Mouse (Mus musculus) frontal cortex, adult (tissue): Measurements from ENCODE around the gene Shisa5.

Experiments used
- ATAC-seq: cut with Nextera tagmentation; 2 replicates; pipeline ENCODE4 v1.9.2; 2017; ENCODE audit warnings: mild to moderate bottlenecking, moderate library complexity, mixed read lengths; ENCODE audit not compliant: low TSS enrichment

The Shisa5 gene

GRCm38 (mm10) chr9:109038086-109038895 lies at the start of gene Shisa5:
Gene Shisa5 (plus strand): TSS chr9:109038565.
- peak; percentile 31; the same call in 1 of the 2 replicates for ATAC-seq

GRCm38 (mm10) chr9:108989802-108990461 lies 48.4 kb upstream of the Shisa5 start:
- peak; percentile 55 for ATAC-seq

GRCm38 (mm10) chr9:108990462-108990820 lies 47.9 kb upstream of the Shisa5 start:
- no peak for ATAC-seq

GRCm38 (mm10) chr9:108991428-108992084 lies 46.8 kb upstream of the Shisa5 start, which contains the start of gene Pfkfb4:
Gene Pfkfb4 (plus strand): TSS chr9:108991778.
- peak; percentile 86 for ATAC-seq

GRCm38 (mm10) chr9:108992085-108992469 lies 46.3 kb upstream of the Shisa5 start:
- no peak for ATAC-seq

- no peak for ATAC-seq
Observed at GRCm38 (mm10) chr9:108992620-108993361, 45.6 kb upstream of the Shisa5 start.

GRCm38 (mm10) chr9:108996411-108996810 lies 42.0 kb upstream of the Shisa5 start:
- ATAC-seq, result no peak

- ATAC-seq, result peak; percentile 14; the same call in 1 of the 2 replicates
Observed at GRCm38 (mm10) chr9:108998287-108999166, 39.8 kb upstream of the Shisa5 start.

GRCm38 (mm10) chr9:108999167-108999526 lies 39.2 kb upstream of the Shisa5 start:
- no peak; the same call in 1 of the 2 replicates for ATAC-seq

GRCm38 (mm10) chr9:109000726-109001125 lies 37.6 kb upstream of the Shisa5 start:
- ATAC-seq, result peak; percentile 56

- ATAC-seq, result no peak
Observed at GRCm38 (mm10) chr9:109003201-109003600, 35.2 kb upstream of the Shisa5 start.

- no peak for ATAC-seq
Observed at GRCm38 (mm10) chr9:109007025-109007780, 31.2 kb upstream of the Shisa5 start.

- no peak for ATAC-seq
Observed at GRCm38 (mm10) chr9:109008081-109008480, 30.3 kb upstream of the Shisa5 start.

- peak; percentile 83 for ATAC-seq
Observed at GRCm38 (mm10) chr9:109008994-109009635, 29.2 kb upstream of the Shisa5 start.

- peak; percentile 70 for ATAC-seq
Observed at GRCm38 (mm10) chr9:109009636-109010315, 28.6 kb upstream of the Shisa5 start.

GRCm38 (mm10) chr9:109010316-109010690 lies 28.1 kb upstream of the Shisa5 start:
- ATAC-seq, result no peak

- no peak for ATAC-seq
Observed at GRCm38 (mm10) chr9:109015397-109015796, 23.0 kb upstream of the Shisa5 start.

GRCm38 (mm10) chr9:109016973-109017604 lies 21.3 kb upstream of the Shisa5 start:
- no peak for ATAC-seq

GRCm38 (mm10) chr9:109021428-109021827 lies 16.9 kb upstream of the Shisa5 start:
- peak; percentile 48 for ATAC-seq
